28 mouse cellular contexts compared by ENCODE assay signal in the genomic region with DNA sequence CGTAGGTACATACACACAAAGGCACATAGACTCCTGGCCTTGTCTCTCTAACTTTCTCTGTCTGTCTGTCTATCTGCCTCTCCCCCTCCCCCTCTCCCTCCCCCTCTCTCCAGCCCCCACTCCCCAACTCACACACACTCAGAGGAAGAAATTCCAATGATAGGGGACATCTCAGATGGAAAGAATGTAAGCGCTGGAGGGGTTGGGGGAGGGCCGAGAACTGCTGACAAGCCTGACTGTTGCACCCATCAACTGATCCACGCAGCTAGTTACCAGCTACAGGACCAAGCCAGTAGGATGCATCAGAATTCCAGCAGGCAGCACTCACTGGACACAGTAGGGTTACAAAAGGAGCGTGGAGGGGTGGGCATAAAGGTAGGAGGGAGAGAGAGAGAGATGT. TPM values are rescaled to one million over a fixed set of nuclear protein-coding genes. Genes with fewer than 3 reads are reported as not detected.
DNase-seq lines count a peak whose midpoint lies in the region; ATAC-seq and TF ChIP-seq lines count a peak whose summit lies in the region.
"Had no signal": no experiment of that assay in that cellular context is flagged by ENCODE, and none has a peak within 500 bp of the region (broad histone marks: within the 10 kb centered on the region; RNA-seq: fewer than 3 reads in every experiment).

No protein-coding gene starts in this region.

- 0 out of 2 replicates have a peak, but pooled peaks cover 4% of the 10 kb centered on the region for H3K27me3 ChIP-seq in heart, embryonic 10.5 days (ENCODE audit: insufficient read depth, poor library complexity, severe bottlenecking)
- no peaks in the 10 kb centered on the region for H3K27me3 ChIP-seq in heart, embryonic 15.5 days
- no peaks in the 10 kb centered on the region for H3K27me3 ChIP-seq in kidney, adult 2 months (replicated peaks; ENCODE audit: control insufficient read depth, insufficient read depth, low read length)
- H3K27me3 ChIP-seq: forebrain, embryonic 12.5 days; hindbrain, embryonic 13.5 days; kidney, embryonic 15.5 days; limb, embryonic 13.5 days; midbrain, embryonic 13.5 days had no signal

- H3K9ac ChIP-seq in heart, embryonic 15.5 days: no peak overlapping the region
- H3K9ac ChIP-seq: embryonic facial prominence, embryonic 12.5 days; forebrain, embryonic 12.5 days; forebrain, postnatal 0 days; hindbrain, embryonic 13.5 days; kidney, embryonic 15.5 days; limb, embryonic 13.5 days; midbrain, embryonic 13.5 days had no signal

- no peak overlapping the region for H3K4me3 ChIP-seq in heart, embryonic 10.5 days
- no peak overlapping the region for H3K4me3 ChIP-seq in heart, embryonic 15.5 days
- no peak overlapping the region for H3K4me3 ChIP-seq in embryonic fibroblast, embryonic 13.5 days (ENCODE audit: insufficient read depth, low read length)
- no peak overlapping the region for H3K4me3 ChIP-seq in kidney, adult 2 months (ENCODE audit: insufficient read depth, low read depth, low read length)
- H3K4me3 ChIP-seq: embryonic facial prominence, embryonic 12.5 days; erythroblast, embryonic 14.5 days; forebrain, embryonic 12.5 days; hindbrain, embryonic 13.5 days; kidney, embryonic 15.5 days; limb, embryonic 13.5 days; midbrain, embryonic 13.5 days had no signal

- H3K9me3 ChIP-seq in heart, embryonic 10.5 days: no peaks in the 10 kb centered on the region
- no peaks in the 10 kb centered on the region for H3K9me3 ChIP-seq in heart, embryonic 15.5 days (replicated peaks)
- H3K9me3 ChIP-seq: embryonic facial prominence, embryonic 12.5 days; forebrain, embryonic 12.5 days; hindbrain, embryonic 13.5 days; kidney, embryonic 15.5 days; limb, embryonic 13.5 days; midbrain, embryonic 13.5 days had no signal

- no peak overlapping the region for H3K4me2 ChIP-seq in heart, embryonic 15.5 days
- H3K4me2 ChIP-seq: embryonic facial prominence, embryonic 12.5 days; forebrain, embryonic 12.5 days; hindbrain, embryonic 13.5 days; kidney, embryonic 15.5 days; limb, embryonic 13.5 days; liver, embryonic 11.5 days; midbrain, embryonic 13.5 days had no signal

- peaks cover 32% of the 10 kb centered on the region for H3K4me1 ChIP-seq in heart, embryonic 10.5 days
- H3K4me1 ChIP-seq in heart, embryonic 15.5 days (replicated peaks): peaks cover 27% of the 10 kb centered on the region
- H3K4me1 ChIP-seq in embryonic fibroblast, embryonic 13.5 days (ENCODE audit: control insufficient read depth, insufficient read depth, low read length): peaks cover 9% of the 10 kb centered on the region; the same call in 1 of the 2 replicates
- H3K4me1 ChIP-seq in kidney, adult 2 months (ENCODE audit: control insufficient read depth, insufficient read depth, low read length): peaks cover 4% of the 10 kb centered on the region; the same call in 1 of the 2 replicates
- H3K4me1 ChIP-seq: embryonic facial prominence, embryonic 12.5 days; forebrain, embryonic 12.5 days; hindbrain, embryonic 13.5 days; limb, embryonic 13.5 days; midbrain, embryonic 13.5 days had no signal

- peak; percentile 80 for DNase-seq in heart, embryonic 10.5 days (ENCODE audit: low spot score)
- DNase-seq in heart, adult 18-20 months: no peak
- no peak for DNase-seq in heart, adult 8-10 months (ENCODE audit: low spot score)
- DNase-seq in Muller cell, postnatal 12 days (ENCODE audit: inconsistent ontology term): peak; percentile 68
- DNase-seq in urinary bladder, postnatal 4 days (ENCODE audit: low spot score in 2 of 2): no peak
- no peak for DNase-seq in kidney, adult 2 months
- DNase-seq: cerebellum, adult 11 months; cerebellum, adult 9-10 months; cerebellum, postnatal 36 days; forebrain, postnatal 0 days; kidney, adult 11 months; kidney, postnatal 4 days; lung, adult 18-20 months; lung, postnatal 10 days; thymus, adult 2 months; thymus, postnatal 36 days had no signal

- no peak for TF ChIP-seq CTCF in embryonic fibroblast, embryonic 13.5 days (IDR thresholded peaks at IDR 0.05; ENCODE audit: borderline replicate concordance, insufficient read depth, low read length)
- no peak for TF ChIP-seq CTCF in kidney, adult 2 months (conservative IDR thresholded peaks at IDR 0.05; ENCODE audit: insufficient read depth, insufficient read length, low read depth, low read length)

- peak; percentile 43; the same call in 1 of the 2 replicates for ATAC-seq in heart, embryonic 15.5 days (replicated peaks; ENCODE audit: insufficient number of reproducible peaks, insufficient read depth, low FRiP score, low read depth)
- ATAC-seq: CD4-positive, CD25-positive, alpha-beta regulatory T cell, adult 4 months; forebrain, postnatal 0 days; midbrain, embryonic 13.5 days had no signal

- no peak for TF ChIP-seq POLR2A in embryonic fibroblast, embryonic 13.5 days (IDR thresholded peaks at IDR 0.05; ENCODE audit: low read depth, low read length)
- TF ChIP-seq POLR2A in kidney, adult 2 months (IDR thresholded peaks at IDR 0.05; ENCODE audit: low read depth, low read length): no peak

- peak overlapping the region; percentile 84 for H3K27ac ChIP-seq in heart, embryonic 10.5 days
- H3K27ac ChIP-seq in heart, embryonic 15.5 days: 0 out of 2 replicates have a peak overlapping the region, but pooled peaks have one; percentile 9
- H3K27ac ChIP-seq in embryonic fibroblast, embryonic 13.5 days (ENCODE audit: insufficient read depth, low read length): peak overlapping the region; percentile 88
- H3K27ac ChIP-seq in kidney, adult 2 months (ENCODE audit: insufficient read depth, low read depth, low read length): no peak overlapping the region
- H3K27ac ChIP-seq: embryonic facial prominence, embryonic 12.5 days; forebrain, embryonic 12.5 days; hindbrain, embryonic 13.5 days; kidney, embryonic 15.5 days; limb, embryonic 13.5 days; macrophage; midbrain, embryonic 13.5 days had no signal

- no peaks in the 10 kb centered on the region for H3K36me3 ChIP-seq in heart, embryonic 10.5 days
- H3K36me3 ChIP-seq in heart, embryonic 15.5 days: no peaks in the 10 kb centered on the region
- no peaks in the 10 kb centered on the region for H3K36me3 ChIP-seq in kidney, adult 2 months (ENCODE audit: control insufficient read depth, insufficient read depth, low read length)
- H3K36me3 ChIP-seq: embryonic facial prominence, embryonic 12.5 days; forebrain, embryonic 12.5 days; hindbrain, embryonic 13.5 days; kidney, embryonic 15.5 days; limb, embryonic 13.5 days; midbrain, embryonic 13.5 days had no signal

- 32% methylated on average over 5 of the region's 5 CpGs for WGBS in heart, embryonic 10.5 days
- 27% methylated on average over 5 of the region's 5 CpGs for WGBS in heart, embryonic 15.5 days
- WGBS in kidney, adult 2 months: 89% methylated on average over 5 of the region's 5 CpGs

RNA-seq across cellular contexts. Expression of a gene that starts 34.1 kb away (rescaled TPM):
- 12.3 and 13.1 TPM in 2 replicates for polyA plus RNA-seq in heart, embryonic 10.5 days (2016; fragmentation: Nextera tagmentation; extraction: Ambion mirVana)
- total RNA-seq in heart, adult 18-20 months (2021): 10 to 100 TPM; 48.4 to 49.8 TPM
- 8.4 and 9.4 TPM in 2 replicates for polyA plus RNA-seq in heart, embryonic 15.5 days (2015; fragmentation: Nextera tagmentation; extraction: Ambion mirVana)
- 10 to 100 TPM; 43.1 to 54.9 (median 50.5) TPM for total RNA-seq in heart, adult 8-10 months (2022)
- polyA plus RNA-seq in embryonic fibroblast, embryonic 13.5 days (2011; ENCODE audit: insufficient read length, low read depth, missing spikeins): 103 and 135 TPM in 2 replicates
- 23.5 and 25.4 TPM in 2 replicates for polyA plus RNA-seq in kidney, adult 2 months (2012; rRNA removed)

Comparison
In these comparisons a context has a peak if more than half of its experiments do, and no peak if none do; other contexts are left out.
1. DNase-seq: peak in heart, embryonic 10.5 days (single experiment) and Muller cell, postnatal 12 days (single experiment); none in heart, adult 18-20 months (0 of 2), heart, adult 8-10 months (single experiment), urinary bladder, postnatal 4 days (0 of 2) and kidney, adult 2 months (single experiment).